Mouse (Mus musculus): ENCODE results near the gene Hrasls5. TPM values are rescaled to one million over a fixed set of nuclear protein-coding genes. Genes with fewer than 3 reads are reported as not detected.
A peak's percentile ranks its signal among the peaks of the same experiment; 100 is the strongest.

Gene Hrasls5
- polyA plus RNA-seq (2015; fragmentation: Nextera tagmentation; extraction: Ambion mirVana) = 0.20 TPM in 2 replicates

DNA sequence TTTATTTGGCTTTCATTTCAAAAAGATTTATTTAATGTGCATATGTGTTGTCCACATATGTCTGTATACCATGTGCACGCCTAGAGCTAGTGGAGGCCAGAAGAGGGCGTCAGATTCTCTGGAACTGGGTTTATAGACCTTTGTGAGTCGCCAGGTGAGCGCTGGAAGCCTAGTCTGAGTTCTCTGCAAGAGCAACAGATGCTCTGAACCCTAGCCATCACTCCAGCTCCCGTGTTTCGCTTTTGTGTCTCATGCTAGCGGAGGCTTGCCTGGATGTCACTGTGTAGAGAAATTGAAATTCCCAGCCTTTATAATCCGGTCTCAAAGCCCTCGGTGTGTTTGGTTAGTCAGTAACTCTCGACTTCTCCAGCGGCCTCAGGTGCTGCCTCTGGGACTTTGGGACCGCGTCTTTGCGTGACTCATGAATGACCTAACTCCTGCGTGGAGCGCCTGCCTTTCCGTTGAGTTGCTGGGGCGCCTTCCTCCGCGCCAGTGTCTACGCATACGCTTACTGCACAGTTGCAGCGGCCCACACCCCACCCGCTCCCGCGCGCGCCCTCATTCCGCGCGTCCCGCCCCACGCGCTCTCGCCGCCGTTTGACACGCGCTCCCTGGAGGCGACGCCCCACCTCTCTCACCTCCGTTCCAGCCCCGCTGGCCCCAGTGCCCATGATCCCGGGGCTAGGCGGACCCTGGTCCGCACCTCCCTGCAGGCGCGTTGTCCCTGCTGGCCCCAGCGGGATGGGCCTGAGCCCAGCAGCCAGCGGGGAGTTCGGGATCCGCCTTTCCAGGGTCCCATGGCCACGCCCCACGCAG lies at the start of gene Hrasls5:
Gene Hrasls5 (plus strand): TSS at position 600 of the 816 bp plus-strand sequence.
- H3K4me1 ChIP-seq (replicated peaks; ENCODE audit: control insufficient read depth, insufficient read depth, low read length) = peaks cover 23% of the 10 kb centered on the region
- no peaks in the 10 kb centered on the region for H3K36me3 ChIP-seq (ENCODE audit: control insufficient read depth, insufficient read depth, low read length)
- no peak within 1 kb of the TSS for H3K27ac ChIP-seq (ENCODE audit: low read length)
- peak within 1 kb of the TSS; percentile 54 for H3K4me3 ChIP-seq (ENCODE audit: low read length)
- peak; percentile 42 for ATAC-seq (ENCODE audit: low read depth)
- no peaks in the 10 kb centered on the region for H3K27me3 ChIP-seq (ENCODE audit: control insufficient read depth, insufficient read depth, low read depth, low read length)
- H3K9me3 ChIP-seq (ENCODE audit: control insufficient read depth, low read length) = no peaks in the 10 kb centered on the region
- peak within 1 kb of the TSS; percentile 83 for H3K4me2 ChIP-seq (ENCODE audit: low read depth, low read length)
- 3% methylated on average over 54 of the region's 54 CpGs for WGBS
- H3K9ac ChIP-seq (ENCODE audit: low read length) = peak within 1 kb of the TSS; percentile 65

DNA sequence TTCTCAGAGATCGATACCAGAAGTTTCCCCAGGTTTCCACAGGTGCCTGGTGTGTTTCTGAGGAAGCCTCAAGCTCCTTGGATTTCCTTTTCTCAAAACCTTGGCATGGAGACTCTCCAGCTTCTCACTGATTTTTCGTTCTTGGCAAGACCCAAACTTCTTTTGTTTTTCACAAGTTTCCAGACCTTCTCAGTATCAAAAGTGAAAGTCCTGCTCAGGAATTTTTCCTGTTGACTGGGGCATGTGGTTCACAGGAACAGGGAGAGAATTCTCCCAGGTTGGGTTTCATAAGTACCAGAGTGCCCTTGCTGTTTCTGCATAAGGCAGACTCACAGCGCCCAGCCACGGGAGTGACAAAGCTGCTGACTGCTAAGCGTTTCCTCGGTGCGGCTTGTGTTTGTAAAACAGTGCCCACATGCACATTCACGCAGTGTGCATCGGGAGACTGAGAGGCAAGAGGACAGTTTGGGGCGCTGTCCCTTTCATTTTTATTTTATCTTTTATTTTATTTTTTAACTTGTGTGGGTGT lies 49.7 kb upstream of the Hrasls5 start:
- Histone ChIP-seq H3K4me2 (ENCODE audit: low read depth, low read length) (no peak overlapping the region), H3K36me3 (ENCODE audit: control insufficient read depth, insufficient read depth, low read length) (no peaks in the 10 kb centered on the region), H3K4me3 (ENCODE audit: low read length) (no peak overlapping the region), H3K4me1 (replicated peaks; ENCODE audit: control insufficient read depth, insufficient read depth, low read length) (peaks cover 2% of the 10 kb centered on the region; the same call in 1 of the 2 replicates), H3K27me3 (ENCODE audit: control insufficient read depth, insufficient read depth, low read depth, low read length) (no peaks in the 10 kb centered on the region), H3K9ac (ENCODE audit: low read length) (no peak overlapping the region), H3K9me3 (ENCODE audit: control insufficient read depth, low read length) (no peaks in the 10 kb centered on the region), H3K27ac (ENCODE audit: low read length) (no peak overlapping the region)
- WGBS = 66% methylated on average over 10 of the region's 10 CpGs
- ATAC-seq (ENCODE audit: low read depth) = no peak

DNA sequence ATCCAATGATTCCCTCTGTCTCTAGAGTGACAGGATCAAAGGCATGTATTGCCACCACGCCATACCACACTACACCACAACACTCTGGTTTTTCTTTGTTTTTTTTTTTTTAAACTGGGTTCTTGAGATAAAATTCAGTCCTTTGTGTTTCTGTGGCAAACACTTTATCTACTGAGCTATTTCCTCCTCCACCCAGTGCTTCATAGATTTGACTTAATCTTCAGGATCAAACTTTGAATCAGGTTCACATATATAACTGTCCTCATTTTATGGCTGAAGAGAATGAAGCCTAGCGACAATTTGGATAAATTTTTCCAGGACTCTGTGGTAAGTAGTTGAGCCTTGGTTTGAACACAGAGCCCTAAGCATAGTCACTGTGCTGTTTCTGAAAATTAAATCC lies 48.7 kb upstream of the Hrasls5 start:
- Histone ChIP-seq H3K27ac (ENCODE audit: low read length) (no peak overlapping the region), H3K36me3 (ENCODE audit: control insufficient read depth, insufficient read depth, low read length) (no peaks in the 10 kb centered on the region), H3K4me1 (replicated peaks; ENCODE audit: control insufficient read depth, insufficient read depth, low read length) (no peaks in the 10 kb centered on the region), H3K4me3 (ENCODE audit: low read length) (no peak overlapping the region), H3K9ac (ENCODE audit: low read length) (no peak overlapping the region), H3K27me3 (ENCODE audit: control insufficient read depth, insufficient read depth, low read depth, low read length) (no peaks in the 10 kb centered on the region), H3K4me2 (ENCODE audit: low read depth, low read length) (no peak overlapping the region), H3K9me3 (ENCODE audit: control insufficient read depth, low read length) (no peaks in the 10 kb centered on the region)
- no peak for ATAC-seq (ENCODE audit: low read depth)
- WGBS = 83% methylated on average over 2 of the region's 2 CpGs

DNA sequence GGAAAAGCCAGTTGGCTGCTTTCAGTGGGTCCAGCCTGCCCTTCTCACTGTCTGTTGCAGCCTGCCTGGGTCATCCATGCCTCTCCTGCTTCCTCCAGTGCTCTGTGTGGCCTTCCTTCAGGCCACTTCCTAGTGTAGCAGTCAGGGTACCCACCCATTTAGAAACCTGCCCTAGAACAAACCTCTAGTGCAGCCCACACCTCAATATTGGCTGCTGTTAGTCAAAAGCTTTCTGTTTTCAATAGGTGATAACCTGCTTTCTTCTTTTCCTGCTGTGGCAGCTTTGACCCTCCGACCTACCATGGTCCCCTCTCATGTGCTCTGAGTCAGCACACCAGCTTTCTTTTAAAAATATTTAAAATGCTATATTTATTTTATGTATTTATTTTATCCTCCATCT lies 47.9 kb upstream of the Hrasls5 start:
- H3K4me3 ChIP-seq (ENCODE audit: low read length) = no peak overlapping the region
- no peaks in the 10 kb centered on the region for H3K4me1 ChIP-seq (replicated peaks; ENCODE audit: control insufficient read depth, insufficient read depth, low read length)
- H3K9me3 ChIP-seq (ENCODE audit: control insufficient read depth, low read length) = no peaks in the 10 kb centered on the region
- H3K9ac ChIP-seq (ENCODE audit: low read length) = no peak overlapping the region
- no peak overlapping the region for H3K4me2 ChIP-seq (ENCODE audit: low read depth, low read length)
- ATAC-seq (ENCODE audit: low read depth) = no peak
- 82% methylated on average over 1 of the region's 1 CpGs for WGBS
- no peaks in the 10 kb centered on the region for H3K36me3 ChIP-seq (ENCODE audit: control insufficient read depth, insufficient read depth, low read length)
- H3K27ac ChIP-seq (ENCODE audit: low read length) = no peak overlapping the region
- H3K27me3 ChIP-seq (ENCODE audit: control insufficient read depth, insufficient read depth, low read depth, low read length) = no peaks in the 10 kb centered on the region

DNA sequence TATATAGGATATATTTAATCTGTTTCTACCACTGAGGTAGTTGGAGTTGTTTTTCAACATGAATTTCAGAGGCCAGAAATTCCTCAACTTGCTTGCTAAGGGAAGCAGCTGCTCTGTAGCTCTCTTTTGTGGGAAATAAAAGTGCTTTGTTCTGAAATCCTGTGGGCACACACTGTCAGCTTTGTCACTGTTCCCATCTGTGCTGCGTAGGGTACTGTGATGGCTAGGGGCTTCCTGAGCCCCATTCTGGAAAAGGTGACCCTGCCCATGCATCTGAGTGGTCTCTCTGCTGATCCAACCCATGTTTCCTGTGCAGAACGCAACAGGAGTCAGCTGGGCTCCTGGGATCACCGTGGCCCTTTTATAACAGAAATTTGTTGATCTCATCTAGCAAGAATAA lies 45.5 kb upstream of the Hrasls5 start:
- Histone ChIP-seq H3K27ac (ENCODE audit: low read length) (no peak overlapping the region), H3K4me2 (ENCODE audit: low read depth, low read length) (no peak overlapping the region), H3K27me3 (ENCODE audit: control insufficient read depth, insufficient read depth, low read depth, low read length) (no peaks in the 10 kb centered on the region), H3K9me3 (ENCODE audit: control insufficient read depth, low read length) (no peaks in the 10 kb centered on the region), H3K4me3 (ENCODE audit: low read length) (no peak overlapping the region), H3K36me3 (ENCODE audit: control insufficient read depth, insufficient read depth, low read length) (no peaks in the 10 kb centered on the region), H3K9ac (ENCODE audit: low read length) (no peak overlapping the region), H3K4me1 (replicated peaks; ENCODE audit: control insufficient read depth, insufficient read depth, low read length) (no peaks in the 10 kb centered on the region)
- no peak for ATAC-seq (ENCODE audit: low read depth)
- WGBS = 73% methylated on average over 3 of the region's 3 CpGs

DNA sequence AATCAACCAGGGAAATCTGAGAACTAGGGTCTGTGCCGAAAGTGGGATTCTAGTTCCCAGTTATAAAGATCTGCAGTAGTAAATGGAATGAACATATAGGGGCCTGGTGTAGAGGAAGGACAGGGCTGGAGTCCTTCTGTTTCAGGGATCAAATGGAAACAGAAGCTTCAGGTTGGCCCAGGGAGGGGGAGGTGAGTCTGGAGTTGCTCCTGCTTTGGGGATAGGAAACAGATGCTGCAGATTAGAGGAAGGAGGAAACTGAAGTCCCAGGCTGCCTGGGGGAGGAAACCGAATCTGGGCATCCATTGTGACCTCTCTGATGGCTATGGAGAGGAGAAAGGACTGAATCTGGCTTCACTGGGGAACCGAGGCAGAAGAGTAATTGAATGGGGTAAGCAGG lies 44.0 kb upstream of the Hrasls5 start:
- Histone ChIP-seq H3K27ac (ENCODE audit: low read length) (no peak overlapping the region), H3K4me2 (ENCODE audit: low read depth, low read length) (no peak overlapping the region), H3K4me1 (replicated peaks; ENCODE audit: control insufficient read depth, insufficient read depth, low read length) (no peaks in the 10 kb centered on the region), H3K4me3 (ENCODE audit: low read length) (no peak overlapping the region), H3K9ac (ENCODE audit: low read length) (no peak overlapping the region), H3K27me3 (ENCODE audit: control insufficient read depth, insufficient read depth, low read depth, low read length) (no peaks in the 10 kb centered on the region), H3K9me3 (ENCODE audit: control insufficient read depth, low read length) (no peaks in the 10 kb centered on the region), H3K36me3 (ENCODE audit: control insufficient read depth, insufficient read depth, low read length) (no peaks in the 10 kb centered on the region)
- no peak for ATAC-seq (ENCODE audit: low read depth)
- 56% methylated on average over 3 of the region's 3 CpGs for WGBS

DNA sequence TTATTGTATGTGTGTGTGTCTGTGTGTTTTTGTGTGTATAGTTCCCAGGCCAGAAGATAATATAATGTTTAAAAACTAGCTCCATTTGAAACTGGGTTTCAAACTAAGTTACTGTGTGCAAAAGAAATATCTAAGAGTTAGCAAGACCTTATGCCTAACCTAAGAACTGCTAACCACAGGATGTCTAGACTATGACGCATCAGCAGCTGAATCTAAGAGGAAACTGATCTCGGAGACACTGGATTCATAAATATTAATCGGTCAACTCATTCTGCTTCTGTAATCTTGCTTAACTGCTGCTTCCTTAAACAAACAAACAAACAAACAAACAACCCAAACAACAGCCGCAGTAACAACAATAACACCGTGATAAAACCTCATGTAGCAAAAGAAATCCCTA lies 42.7 kb upstream of the Hrasls5 start:
- Histone ChIP-seq H3K4me1 (replicated peaks; ENCODE audit: control insufficient read depth, insufficient read depth, low read length) (no peaks in the 10 kb centered on the region), H3K27ac (ENCODE audit: low read length) (no peak overlapping the region), H3K4me2 (ENCODE audit: low read depth, low read length) (no peak overlapping the region), H3K27me3 (ENCODE audit: control insufficient read depth, insufficient read depth, low read depth, low read length) (no peaks in the 10 kb centered on the region), H3K9me3 (ENCODE audit: control insufficient read depth, low read length) (no peaks in the 10 kb centered on the region), H3K36me3 (ENCODE audit: control insufficient read depth, insufficient read depth, low read length) (no peaks in the 10 kb centered on the region), H3K9ac (ENCODE audit: low read length) (no peak overlapping the region), H3K4me3 (ENCODE audit: low read length) (no peak overlapping the region)
- WGBS = 73% methylated on average over 5 of the region's 5 CpGs
- no peak for ATAC-seq (ENCODE audit: low read depth)

DNA sequence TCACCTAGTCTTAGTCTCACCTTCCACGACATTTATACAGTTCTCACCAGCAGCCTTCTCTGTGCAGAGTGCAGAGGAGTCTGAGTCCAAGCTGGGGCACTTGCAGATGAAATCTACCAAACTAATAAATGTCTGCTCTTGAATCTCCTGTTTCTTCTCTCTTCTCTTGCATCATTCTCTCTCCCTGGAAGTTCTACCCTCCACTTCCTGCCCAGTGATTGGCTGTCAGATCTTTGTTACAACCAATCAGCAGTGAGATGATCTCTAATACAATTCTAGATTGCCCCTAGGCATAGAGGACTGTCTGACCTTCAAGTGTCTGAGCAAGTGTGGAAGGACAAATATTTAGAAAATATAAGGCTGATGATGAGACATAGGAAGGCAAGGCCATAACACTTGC lies 36.2 kb upstream of the Hrasls5 start:
- H3K27me3 ChIP-seq (ENCODE audit: control insufficient read depth, insufficient read depth, low read depth, low read length) = no peaks in the 10 kb centered on the region
- no peak overlapping the region for H3K27ac ChIP-seq (ENCODE audit: low read length)
- H3K36me3 ChIP-seq (ENCODE audit: control insufficient read depth, insufficient read depth, low read length) = no peaks in the 10 kb centered on the region
- 75% methylated on average over 1 of the region's 1 CpGs for WGBS
- no peak for ATAC-seq (ENCODE audit: low read depth)
- no peaks in the 10 kb centered on the region for H3K9me3 ChIP-seq (ENCODE audit: control insufficient read depth, low read length)
- H3K9ac ChIP-seq (ENCODE audit: low read length) = no peak overlapping the region
- H3K4me3 ChIP-seq (ENCODE audit: low read length) = no peak overlapping the region
- H3K4me1 ChIP-seq (replicated peaks; ENCODE audit: control insufficient read depth, insufficient read depth, low read length) = no peaks in the 10 kb centered on the region
- no peak overlapping the region for H3K4me2 ChIP-seq (ENCODE audit: low read depth, low read length)

DNA sequence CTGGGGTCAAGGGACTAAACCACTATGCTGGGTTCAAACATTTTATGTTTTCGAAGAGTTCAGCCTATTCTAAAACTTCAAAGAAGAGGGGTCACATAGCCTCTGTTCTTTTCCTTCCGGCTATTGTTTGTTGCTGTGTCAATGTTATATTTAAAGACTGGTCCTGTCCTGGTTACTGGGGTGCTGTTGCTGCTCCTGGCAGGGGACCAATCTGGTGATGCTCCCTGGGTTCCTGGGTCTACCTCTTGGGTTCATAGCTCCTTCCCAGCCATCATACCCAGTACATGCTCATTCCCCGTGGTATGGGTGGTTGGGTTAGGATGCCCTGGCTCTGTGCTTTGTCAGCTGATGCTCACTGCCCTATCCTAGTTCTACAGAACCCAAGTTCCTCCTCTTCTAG lies 34.6 kb upstream of the Hrasls5 start:
- Histone ChIP-seq H3K27me3 (ENCODE audit: control insufficient read depth, insufficient read depth, low read depth, low read length) (no peaks in the 10 kb centered on the region), H3K27ac (ENCODE audit: low read length) (no peak overlapping the region), H3K36me3 (ENCODE audit: control insufficient read depth, insufficient read depth, low read length) (no peaks in the 10 kb centered on the region), H3K4me3 (ENCODE audit: low read length) (no peak overlapping the region), H3K4me2 (ENCODE audit: low read depth, low read length) (no peak overlapping the region), H3K4me1 (replicated peaks; ENCODE audit: control insufficient read depth, insufficient read depth, low read length) (no peaks in the 10 kb centered on the region), H3K9ac (ENCODE audit: low read length) (no peak overlapping the region), H3K9me3 (ENCODE audit: control insufficient read depth, low read length) (no peaks in the 10 kb centered on the region)
- 61% methylated on average over 3 of the region's 3 CpGs for WGBS
- ATAC-seq (ENCODE audit: low read depth) = no peak

Measured in lung, embryonic 16.5 days (tissue).